Mouse (Mus musculus) E14TG2a.4 (cell line): Measurements from ENCODE around the gene Stk10.

Source experiments
- CTCF ChIP-seq: conservative IDR thresholded peaks from 2 replicates; pipeline ENCODE4 v1.5.1; 2014; ENCODE audit warnings: low read length
- NANOG ChIP-seq: IDR thresholded peaks from 2 replicates; pipeline ENCODE4 v1.6.1; 2014; ENCODE audit warnings: borderline replicate concordance, low read length, mixed read lengths
- POU5F1 ChIP-seq: IDR thresholded peaks from 2 replicates; pipeline ENCODE4 v1.6.1; 2014; ENCODE audit warnings: low read length, borderline replicate concordance

DNA sequence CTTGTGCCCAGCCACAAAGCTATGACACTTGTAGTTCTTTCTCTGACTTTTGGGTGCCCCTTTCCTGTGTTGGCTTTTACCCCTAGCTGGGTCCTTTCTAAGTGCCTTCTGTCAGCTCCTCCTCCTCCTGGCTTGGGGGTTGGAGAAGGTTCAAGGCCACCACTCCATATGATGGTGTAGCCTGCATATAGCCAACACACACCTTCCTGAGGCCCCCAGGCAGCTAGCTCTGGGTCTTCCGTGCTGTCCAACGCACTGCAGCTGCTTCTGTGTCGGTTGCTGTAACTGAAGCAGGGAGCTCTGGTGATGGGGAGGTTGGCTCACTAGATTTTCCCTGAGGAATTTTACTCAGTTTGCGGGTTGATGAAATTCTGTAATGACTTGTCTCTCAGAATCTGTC, 71.6 kb downstream of the Stk10 start:
- TF ChIP-seq CTCF: no peak
- no peak for TF ChIP-seq NANOG
- TF ChIP-seq POU5F1: no peak
